Mouse (Mus musculus) hindbrain, embryonic 15.5 days (tissue): ENCODE data around the gene Plppr2. TPM values are rescaled to one million over a fixed set of nuclear protein-coding genes. Genes with fewer than 3 reads are reported as not detected.

Experiments used
- ATAC-seq: fragments of 200-750 bp; cut with Nextera tagmentation; 2 replicates; pipeline ENCODE4 v1.8.0; 2017; ENCODE audit warnings: low read depth, moderate number of reproducible peaks, moderate TSS enrichment; ENCODE audit not compliant: low FRiP score
- H3K27ac ChIP-seq: fragments of 300-500 bp; sonication (generic); replicated peaks from 2 replicates; pipeline ENCODE4 v1.5.1; 2015; ENCODE audit warnings: mild to moderate bottlenecking, inconsistent platforms
- H3K27me3 ChIP-seq: fragments of 300-500 bp; sonication (generic); 2 replicates; pipeline ENCODE4 v1.6.1; 2015; ENCODE audit warnings: control low read depth, inconsistent platforms
- H3K36me3 ChIP-seq: fragments of 300-500 bp; sonication (generic); 2 replicates; pipeline ENCODE4 v1.6.1; 2015; ENCODE audit warnings: control low read depth, inconsistent platforms
- H3K4me1 ChIP-seq: fragments of 300-500 bp; sonication (generic); replicated peaks from 2 replicates; pipeline ENCODE4 v1.6.1; 2015; ENCODE audit warnings: control low read depth, inconsistent platforms
- H3K4me2 ChIP-seq: fragments of 300-500 bp; sonication (generic); 2 replicates; pipeline ENCODE4 v1.6.1; 2015; ENCODE audit warnings: moderate library complexity, mild to moderate bottlenecking, inconsistent platforms
- H3K4me3 ChIP-seq: fragments of 300-500 bp; sonication (generic); 2 replicates; pipeline ENCODE4 v1.5.1; 2015; ENCODE audit warnings: mild to moderate bottlenecking, inconsistent platforms
- H3K9ac ChIP-seq: fragments of 300-500 bp; sonication (generic); 2 replicates; pipeline ENCODE4 v1.6.1; 2015; ENCODE audit warnings: inconsistent platforms
- H3K9me3 ChIP-seq: fragments of 300-500 bp; sonication (generic); 2 replicates; pipeline ENCODE4 v1.6.1; 2016; ENCODE audit warnings: control low read depth, inconsistent platforms
- WGBS: fragments of 180-500 bp; shearing (Covaris S2); methylation state at CpG from one replicate; pipeline ENCODE4 v1.1.7; 2015; 5-methylcytosine and 5-hydroxymethylcytosine counted together
- polyA plus RNA-seq: library from polyadenylated mRNA; unstranded; fragments of >200 nt; fragmentation: Nextera tagmentation; extraction: Ambion mirVana; gene quantifications from 2 replicates; pipeline ENCODE4 v1.2.1, GENCODE M21; 2015

Plppr2 gene
- 95.5 and 119 TPM in 2 replicates for polyA plus RNA-seq

GRCm38 (mm10) chr9:21936692-21937570, at the start of gene Plppr2:
Gene Plppr2 (plus strand): TSS chr9:21937033.
- WGBS, result under 1% methylated on average over 42 of the region's 43 CpGs
- peaks cover 27% of the 10 kb centered on the region for H3K4me1 ChIP-seq
- peak; percentile 96 for ATAC-seq
- no peaks in the 10 kb centered on the region for H3K9me3 ChIP-seq
- peak within 1 kb of the TSS; percentile 86 for H3K27ac ChIP-seq
- peak within 1 kb of the TSS; percentile 64 for H3K4me2 ChIP-seq
- no peaks in the 10 kb centered on the region for H3K27me3 ChIP-seq
- peak within 1 kb of the TSS; percentile 67 for H3K9ac ChIP-seq
- H3K4me3 ChIP-seq, result peak within 1 kb of the TSS; percentile 59
- no peaks in the 10 kb centered on the region; the same call in 1 of the 2 replicates for H3K36me3 ChIP-seq

GRCm38 (mm10) chr9:21889229-21889628, 47.6 kb upstream of the Plppr2 start:
- no peak overlapping the region for H3K9ac ChIP-seq
- no peaks in the 10 kb centered on the region for H3K36me3 ChIP-seq
- H3K9me3 ChIP-seq, result no peaks in the 10 kb centered on the region
- no peak overlapping the region for H3K4me3 ChIP-seq
- no peak overlapping the region for H3K4me2 ChIP-seq
- WGBS, result 66% methylated on average over 3 of the region's 3 CpGs
- no peaks in the 10 kb centered on the region for H3K27me3 ChIP-seq
- H3K4me1 ChIP-seq, result no peaks in the 10 kb centered on the region
- H3K27ac ChIP-seq, result no peak overlapping the region
- no peak for ATAC-seq

GRCm38 (mm10) chr9:21901223-21901820, 35.5 kb upstream of the Plppr2 start:
- Histone ChIP-seq H3K27me3 (peaks cover 3% of the 10 kb centered on the region; the same call in 1 of the 2 replicates), H3K4me2 (peak overlapping the region; percentile 55), H3K9me3 (no peaks in the 10 kb centered on the region), H3K36me3 (no peaks in the 10 kb centered on the region), H3K4me3 (peak overlapping the region; percentile 42), H3K27ac (peak overlapping the region; percentile 58), H3K4me1 (peaks cover 5% of the 10 kb centered on the region), H3K9ac (no peak overlapping the region)
- peak; percentile 90 for ATAC-seq
- WGBS, result 14% methylated on average over 10 of the region's 10 CpGs

GRCm38 (mm10) chr9:21904031-21904430, 32.8 kb upstream of the Plppr2 start:
- no peak for ATAC-seq
- Histone ChIP-seq H3K9me3 (no peaks in the 10 kb centered on the region), H3K4me2 (no peak overlapping the region), H3K36me3 (no peaks in the 10 kb centered on the region), H3K27me3 (no peaks in the 10 kb centered on the region), H3K9ac (no peak overlapping the region), H3K4me3 (no peak overlapping the region), H3K4me1 (peaks cover 5% of the 10 kb centered on the region), H3K27ac (no peak overlapping the region)
- 91% methylated on average over 4 of the region's 4 CpGs for WGBS

GRCm38 (mm10) chr9:21908216-21908615, 28.6 kb upstream of the Plppr2 start:
- H3K36me3 ChIP-seq, result peaks cover 11% of the 10 kb centered on the region; the same call in 1 of the 2 replicates
- no peak for ATAC-seq
- no peak overlapping the region for H3K27ac ChIP-seq
- H3K9ac ChIP-seq, result no peak overlapping the region
- H3K4me2 ChIP-seq, result no peak overlapping the region
- no peaks in the 10 kb centered on the region for H3K4me1 ChIP-seq
- no peak overlapping the region for H3K4me3 ChIP-seq
- 86% methylated on average over 11 of the region's 11 CpGs for WGBS
- no peaks in the 10 kb centered on the region for H3K9me3 ChIP-seq
- no peaks in the 10 kb centered on the region for H3K27me3 ChIP-seq

GRCm38 (mm10) chr9:21909474-21910223, 27.2 kb upstream of the Plppr2 start:
- Histone ChIP-seq H3K9ac (no peak overlapping the region), H3K4me1 (no peaks in the 10 kb centered on the region), H3K4me2 (no peak overlapping the region), H3K36me3 (peaks cover 22% of the 10 kb centered on the region), H3K9me3 (no peaks in the 10 kb centered on the region), H3K4me3 (no peak overlapping the region), H3K27me3 (no peaks in the 10 kb centered on the region), H3K27ac (no peak overlapping the region)
- WGBS, result 82% methylated on average over 10 of the region's 10 CpGs
- no peak for ATAC-seq

GRCm38 (mm10) chr9:21916851-21917492, 19.9 kb upstream of the Plppr2 start:
- 66% methylated on average over 2 of the region's 3 CpGs for WGBS
- H3K4me2 ChIP-seq, result peak overlapping the region; percentile 87
- ATAC-seq, result no peak
- peak overlapping the region; percentile 69 for H3K9ac ChIP-seq
- H3K36me3 ChIP-seq, result peaks cover 12% of the 10 kb centered on the region
- H3K4me1 ChIP-seq, result peaks cover 15% of the 10 kb centered on the region
- H3K4me3 ChIP-seq, result peak overlapping the region; percentile 83
- no peaks in the 10 kb centered on the region for H3K9me3 ChIP-seq
- H3K27ac ChIP-seq, result peak overlapping the region; percentile 79
- no peaks in the 10 kb centered on the region for H3K27me3 ChIP-seq

- peaks cover 15% of the 10 kb centered on the region for H3K4me1 ChIP-seq
- peaks cover 12% of the 10 kb centered on the region for H3K36me3 ChIP-seq
- ATAC-seq, result peak; percentile 77; the same call in 1 of the 2 replicates
- H3K27me3 ChIP-seq, result no peaks in the 10 kb centered on the region
- H3K9me3 ChIP-seq, result no peaks in the 10 kb centered on the region
- peak overlapping the region; percentile 83 for H3K4me3 ChIP-seq
- peak overlapping the region; percentile 87 for H3K4me2 ChIP-seq
- WGBS, result 2% methylated on average over 35 of the region's 35 CpGs
- peak overlapping the region; percentile 79 for H3K27ac ChIP-seq
- H3K9ac ChIP-seq, result peak overlapping the region; percentile 69
Observed at GRCm38 (mm10) chr9:21917493-21918034, 19.3 kb upstream of the Plppr2 start.

- H3K4me1 ChIP-seq, result peaks cover 15% of the 10 kb centered on the region
- H3K4me2 ChIP-seq, result peak within 1 kb of the TSS; percentile 87
- H3K27ac ChIP-seq, result peak within 1 kb of the TSS; percentile 79
- H3K9ac ChIP-seq, result peak within 1 kb of the TSS; percentile 69
- H3K4me3 ChIP-seq, result peak within 1 kb of the TSS; percentile 83
- H3K27me3 ChIP-seq, result no peaks in the 10 kb centered on the region
- no peaks in the 10 kb centered on the region for H3K9me3 ChIP-seq
- peaks cover 12% of the 10 kb centered on the region for H3K36me3 ChIP-seq
- WGBS, result 1% methylated on average over 36 of the region's 36 CpGs
- ATAC-seq, result peak; percentile 92
Observed at GRCm38 (mm10) chr9:21918035-21918592, 18.7 kb upstream of the Plppr2 start, which contains the start of gene Rab3d. Gene Rab3d (minus strand): TSS chr9:21918192.

GRCm38 (mm10) chr9:21918692-21919384, 18.0 kb upstream of the Plppr2 start:
- WGBS, result 27% methylated on average over 5 of the region's 5 CpGs
- peak overlapping the region; percentile 83 for H3K4me3 ChIP-seq
- peak overlapping the region; percentile 79; the same call in 1 of the 2 replicates for H3K27ac ChIP-seq

More at GRCm38 (mm10) chr9:21918692-21919384, 18.0 kb upstream of the Plppr2 start:
- Histone ChIP-seq H3K9ac (0 out of 2 replicates have a peak overlapping the region, but pooled peaks have one; percentile 69), H3K27me3 (no peaks in the 10 kb centered on the region), H3K36me3 (peaks cover 6% of the 10 kb centered on the region; the same call in 1 of the 2 replicates), H3K4me2 (peak overlapping the region; percentile 87), H3K9me3 (no peaks in the 10 kb centered on the region), H3K4me1 (peaks cover 15% of the 10 kb centered on the region)
- no peak for ATAC-seq
